Mouse (Mus musculus) midbrain, embryonic 11.5 days (tissue): ENCODE measurements at regions not wholly inside any gene's neighbourhood (a gene's known extent, or its start where the extent isn't known, plus 50 kb on each side); places are given as distances from the start of the nearest gene placed in this dataset.

Experiments used
- ATAC-seq: fragments of 200-750 bp; cut with Nextera tagmentation; 2 replicates; pipeline ENCODE4 v1.8.0; 2017; ENCODE audit warnings: moderate TSS enrichment, moderate library complexity; ENCODE audit not compliant: low FRiP score
- DNase-seq: peaks from one replicate; pipeline ENCODE4 v3.0.0; 2015; ENCODE audit warnings: low spot score; ENCODE audit errors: missing footprints
- H3K27ac ChIP-seq: fragments of 300-500 bp; sonication (generic); 2 replicates; pipeline ENCODE4 v1.5.1; 2014; ENCODE audit warnings: low read depth, low read length
- H3K27me3 ChIP-seq: fragments of 300-500 bp; sonication (generic); 2 replicates; pipeline ENCODE4 v1.6.1; 2014; ENCODE audit warnings: mild to moderate bottlenecking, low read length, moderate library complexity, mixed read lengths; ENCODE audit not compliant: control insufficient read depth, insufficient read depth
- H3K36me3 ChIP-seq: fragments of 300-500 bp; sonication (generic); 2 replicates; pipeline ENCODE4 v1.6.1; 2014; ENCODE audit warnings: mild to moderate bottlenecking, low read length, moderate library complexity, mixed read lengths; ENCODE audit not compliant: control insufficient read depth, insufficient read depth
- H3K4me1 ChIP-seq: fragments of 300-500 bp; sonication (generic); 2 replicates; pipeline ENCODE4 v1.6.1; 2014; ENCODE audit warnings: low read length; ENCODE audit not compliant: control insufficient read depth, insufficient read depth
- H3K4me2 ChIP-seq: fragments of 300-500 bp; sonication (generic); 2 replicates; pipeline ENCODE4 v1.6.1; 2014; ENCODE audit warnings: mild to moderate bottlenecking, moderate library complexity
- H3K4me3 ChIP-seq: fragments of 300-500 bp; sonication (generic); 2 replicates; pipeline ENCODE4 v1.5.1; 2014; ENCODE audit warnings: low read depth, low read length
- H3K9ac ChIP-seq: fragments of 300-500 bp; sonication (generic); 2 replicates; pipeline ENCODE4 v1.6.1; 2014; ENCODE audit warnings: low read length
- H3K9me3 ChIP-seq: fragments of 300-500 bp; sonication (generic); 2 replicates; pipeline ENCODE4 v1.6.1; 2016; ENCODE audit warnings: low read length; ENCODE audit not compliant: control insufficient read depth
- WGBS: fragments of 180-500 bp; shearing (Covaris S2); extraction: QIAGEN DNeasy Blood & Tissue Kit; methylation state at CpG from one replicate; pipeline ENCODE4 v1.1.7; 2014; 5-methylcytosine and 5-hydroxymethylcytosine counted together

DNA sequence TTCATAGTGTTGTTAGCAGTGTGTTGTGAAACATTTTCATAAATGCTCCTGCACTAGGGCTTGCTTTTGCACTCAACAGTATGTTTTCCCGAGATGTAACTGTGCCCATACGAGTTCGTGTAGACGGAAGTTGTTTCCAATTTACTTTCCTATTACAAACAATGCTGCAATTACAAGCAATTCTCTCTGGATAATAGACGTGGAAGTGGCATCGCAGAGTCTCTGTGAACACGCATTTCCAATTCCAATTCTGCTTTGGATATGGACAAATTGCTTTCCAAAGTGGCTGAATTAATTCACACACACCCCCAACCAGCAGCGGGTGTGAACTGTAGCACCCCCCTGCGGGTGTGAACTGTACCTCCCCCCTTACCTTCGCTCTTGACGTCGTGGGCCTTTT lies 250.9 kb upstream of the Dio3 start:
- Histone ChIP-seq H3K27ac (no peak overlapping the region), H3K4me2 (no peak overlapping the region), H3K27me3 (no peaks in the 10 kb centered on the region), H3K9ac (no peak overlapping the region), H3K9me3 (no peaks in the 10 kb centered on the region), H3K4me1 (peaks cover 2% of the 10 kb centered on the region; the same call in 1 of the 2 replicates), H3K4me3 (no peak overlapping the region), H3K36me3 (no peaks in the 10 kb centered on the region)
- WGBS: 84% methylated on average over 12 of the region's 12 CpGs
- DNase-seq (no peak), ATAC-seq (no peak)

- Histone ChIP-seq H3K9me3 (no peaks in the 10 kb centered on the region), H3K4me1 (peaks cover 2% of the 10 kb centered on the region; the same call in 1 of the 2 replicates), H3K9ac (no peak overlapping the region), H3K4me2 (no peak overlapping the region), H3K27ac (no peak overlapping the region), H3K36me3 (no peaks in the 10 kb centered on the region), H3K27me3 (no peaks in the 10 kb centered on the region), H3K4me3 (no peak overlapping the region)
- 52% methylated on average over 9 of the region's 9 CpGs for WGBS
- ATAC-seq (no peak), DNase-seq (no peak)
These were observed 250.2 kb upstream of the Dio3 start for GRCm38 (mm10) chr12:110028646-110029045.

DNA sequence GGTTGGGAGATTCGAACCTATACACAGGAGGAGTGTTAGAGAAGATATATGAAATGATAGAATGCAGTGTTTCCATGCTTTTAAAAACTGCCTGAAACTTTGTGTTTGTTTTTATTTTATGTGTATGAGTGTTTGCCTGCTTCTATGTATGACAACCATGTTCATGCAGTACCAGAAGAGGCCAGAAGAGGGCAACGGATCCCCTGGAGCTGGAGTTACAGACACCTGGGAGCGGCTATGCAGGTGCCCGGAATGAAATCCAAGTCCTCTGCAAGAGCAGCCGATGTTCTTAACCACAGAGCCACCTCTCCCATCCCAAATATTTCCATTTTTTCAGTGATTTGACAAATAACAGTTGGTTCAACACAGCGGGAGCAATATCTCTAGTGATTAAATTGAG lies 247.5 kb upstream of the Dio3 start:
- WGBS: 50% methylated on average over 6 of the region's 6 CpGs
- H3K9me3 ChIP-seq: no peaks in the 10 kb centered on the region
- ATAC-seq (no peak), DNase-seq (peak; percentile 82)
- H3K4me3 ChIP-seq: no peak overlapping the region
- H3K36me3 ChIP-seq: no peaks in the 10 kb centered on the region
- no peak overlapping the region for H3K9ac ChIP-seq
- H3K27ac ChIP-seq: no peak overlapping the region
- no peaks in the 10 kb centered on the region for H3K4me1 ChIP-seq
- H3K27me3 ChIP-seq: no peaks in the 10 kb centered on the region
- H3K4me2 ChIP-seq: no peak overlapping the region

DNA sequence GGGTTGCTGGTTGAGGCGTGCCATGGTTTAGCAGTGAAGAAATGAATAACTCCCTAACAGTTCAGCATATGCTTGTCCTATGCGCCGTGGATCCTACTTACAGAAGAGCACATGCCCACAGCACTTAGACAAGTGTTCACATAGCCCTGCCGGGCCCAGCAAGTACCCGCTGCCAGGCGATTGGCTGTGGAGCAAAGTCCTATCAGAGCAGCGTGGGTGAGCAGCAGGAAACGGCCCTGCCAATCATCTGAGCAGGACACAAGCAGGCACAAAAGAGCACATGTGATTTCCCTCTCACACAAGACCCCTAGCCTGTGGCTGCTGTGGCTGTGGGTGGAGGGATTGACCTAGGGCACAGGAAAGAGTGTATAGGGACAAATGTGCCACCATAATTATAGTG lies 243.7 kb upstream of the Dio3 start:
- ATAC-seq: no peak
- DNase-seq: peak; percentile 37
- Histone ChIP-seq H3K36me3 (no peaks in the 10 kb centered on the region), H3K9me3 (no peaks in the 10 kb centered on the region), H3K9ac (no peak overlapping the region), H3K4me3 (no peak overlapping the region), H3K4me1 (no peaks in the 10 kb centered on the region), H3K27me3 (no peaks in the 10 kb centered on the region), H3K4me2 (no peak overlapping the region), H3K27ac (no peak overlapping the region)
- WGBS: 90% methylated on average over 8 of the region's 8 CpGs

DNA sequence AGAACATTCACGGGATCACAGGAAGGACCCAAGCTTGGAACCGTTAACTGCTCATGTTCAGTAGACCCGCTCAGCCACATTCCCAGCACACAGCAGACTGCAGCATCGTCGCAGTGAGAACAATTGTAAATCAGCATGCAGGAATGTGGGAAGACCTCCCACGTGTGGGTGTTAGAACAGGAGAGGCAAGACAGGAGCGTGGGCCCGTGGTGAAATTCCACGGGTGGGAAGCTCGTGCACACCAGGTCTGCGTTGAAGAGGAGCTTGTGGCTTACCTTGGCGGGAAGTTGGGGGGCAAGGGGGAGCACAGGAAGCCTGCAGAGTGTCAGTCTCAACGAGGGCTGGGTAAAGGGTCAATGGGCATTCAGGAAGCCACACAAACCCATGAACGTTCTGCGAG lies 238.2 kb upstream of the Dio3 start:
- no peak overlapping the region for H3K27ac ChIP-seq
- H3K4me1 ChIP-seq: no peaks in the 10 kb centered on the region
- no peaks in the 10 kb centered on the region for H3K36me3 ChIP-seq
- ATAC-seq (no peak), DNase-seq (peak; percentile 78)
- no peak overlapping the region for H3K9ac ChIP-seq
- no peak overlapping the region for H3K4me3 ChIP-seq
- H3K27me3 ChIP-seq: no peaks in the 10 kb centered on the region
- no peak overlapping the region for H3K4me2 ChIP-seq
- H3K9me3 ChIP-seq: no peaks in the 10 kb centered on the region
- 75% methylated on average over 15 of the region's 15 CpGs for WGBS

DNA sequence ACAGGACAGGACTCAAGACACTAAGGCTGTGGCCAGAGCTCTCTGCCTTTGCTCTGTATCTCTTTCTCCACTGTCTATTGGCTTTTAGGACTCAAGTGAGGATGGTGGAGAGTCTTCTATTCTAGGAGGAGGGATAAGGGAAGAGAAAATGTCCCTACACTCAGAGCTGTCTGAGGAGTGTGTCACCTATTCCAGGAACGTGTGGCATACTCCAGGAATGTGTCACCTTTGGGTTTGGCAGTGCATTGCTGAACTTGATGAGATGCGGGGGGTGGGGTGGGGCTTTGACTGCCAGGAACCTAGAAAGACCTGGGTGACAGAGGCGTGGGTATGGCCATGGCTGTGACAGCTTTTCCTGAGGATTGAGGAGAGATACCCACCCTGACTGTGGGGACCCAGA lies 237.1 kb upstream of the Dio3 start:
- Histone ChIP-seq H3K4me2 (no peak overlapping the region), H3K36me3 (no peaks in the 10 kb centered on the region), H3K9ac (no peak overlapping the region), H3K27me3 (no peaks in the 10 kb centered on the region), H3K9me3 (no peaks in the 10 kb centered on the region), H3K4me3 (no peak overlapping the region), H3K4me1 (no peaks in the 10 kb centered on the region), H3K27ac (no peak overlapping the region)
- DNase-seq (peak; percentile 6), ATAC-seq (no peak)
- WGBS: 74% methylated on average over 3 of the region's 3 CpGs

DNA sequence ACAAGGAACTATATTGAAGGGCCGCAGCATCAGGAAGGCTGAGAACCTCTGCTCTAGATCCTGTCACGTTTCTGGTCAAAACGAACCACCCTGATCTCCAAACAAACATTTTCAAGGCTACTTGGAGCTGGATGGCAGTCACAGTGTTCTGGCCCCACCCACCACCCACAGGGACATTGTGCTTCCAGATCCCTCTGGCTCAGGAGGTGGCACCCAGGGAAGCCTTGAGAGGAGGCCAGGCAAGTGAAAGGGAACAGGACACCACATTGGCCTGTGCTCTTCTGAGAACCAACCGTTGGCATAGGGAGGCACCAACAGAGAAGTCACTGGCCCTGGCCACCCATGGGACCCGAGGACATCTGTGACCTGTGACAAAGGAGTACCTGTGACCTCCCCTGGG lies 234.6 kb upstream of the Dio3 start:
- Histone ChIP-seq H3K4me1 (no peaks in the 10 kb centered on the region), H3K9ac (no peak overlapping the region), H3K27ac (no peak overlapping the region), H3K27me3 (no peaks in the 10 kb centered on the region), H3K9me3 (no peaks in the 10 kb centered on the region), H3K4me3 (no peak overlapping the region), H3K4me2 (no peak overlapping the region), H3K36me3 (no peaks in the 10 kb centered on the region)
- 79% methylated on average over 5 of the region's 5 CpGs for WGBS
- ATAC-seq (no peak), DNase-seq (peak; percentile 33)

DNA sequence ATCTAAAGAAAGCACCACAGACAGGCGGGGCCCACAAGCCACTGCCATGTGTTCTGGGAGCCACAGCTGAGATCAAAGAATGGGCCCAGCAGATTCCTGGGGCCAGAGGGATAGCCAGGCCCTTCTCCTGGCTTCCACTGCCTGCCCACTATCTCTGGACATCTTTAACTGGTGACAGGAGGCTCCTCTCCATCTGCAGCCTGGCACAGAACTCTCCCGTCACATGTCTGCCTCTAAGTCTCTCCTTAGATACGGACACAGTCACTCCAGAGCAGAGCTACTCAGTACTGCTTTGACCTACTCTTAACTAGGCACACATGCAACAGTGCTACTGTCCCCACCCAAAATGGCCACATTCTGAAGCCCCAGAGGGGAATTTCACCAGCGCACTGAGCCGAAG lies 234.1 kb upstream of the Dio3 start:
- ATAC-seq: no peak
- H3K27me3 ChIP-seq: no peaks in the 10 kb centered on the region
- no peak overlapping the region for H3K9ac ChIP-seq
- no peaks in the 10 kb centered on the region for H3K9me3 ChIP-seq
- no peak overlapping the region for H3K4me2 ChIP-seq
- WGBS: 87% methylated on average over 5 of the region's 5 CpGs
- peak; percentile 71 for DNase-seq
- no peaks in the 10 kb centered on the region for H3K36me3 ChIP-seq
- H3K27ac ChIP-seq: no peak overlapping the region
- H3K4me1 ChIP-seq: no peaks in the 10 kb centered on the region
- no peak overlapping the region for H3K4me3 ChIP-seq

GRCm38 (mm10) chr12:110045770-110046330 lies 233.0 kb upstream of the Dio3 start:
- Histone ChIP-seq H3K4me3 (no peak overlapping the region), H3K27ac (no peak overlapping the region), H3K4me1 (no peaks in the 10 kb centered on the region), H3K4me2 (no peak overlapping the region), H3K9ac (no peak overlapping the region), H3K27me3 (no peaks in the 10 kb centered on the region), H3K9me3 (no peaks in the 10 kb centered on the region), H3K36me3 (no peaks in the 10 kb centered on the region)
- WGBS: 73% methylated on average over 17 of the region's 17 CpGs
- no peak for ATAC-seq
- DNase-seq: no peak

- Histone ChIP-seq H3K36me3 (no peaks in the 10 kb centered on the region), H3K4me2 (no peak overlapping the region), H3K9ac (no peak overlapping the region), H3K27ac (no peak overlapping the region), H3K4me3 (no peak overlapping the region), H3K4me1 (no peaks in the 10 kb centered on the region), H3K9me3 (no peaks in the 10 kb centered on the region), H3K27me3 (no peaks in the 10 kb centered on the region)
- peak; percentile 77 for DNase-seq
- WGBS: 79% methylated on average over 9 of the region's 9 CpGs
- no peak for ATAC-seq
These were observed 232.3 kb upstream of the Dio3 start for GRCm38 (mm10) chr12:110046613-110047012.
